Mouse (Mus musculus): ENCODE data around the gene Gm26992. TPM values are rescaled to one million over a fixed set of nuclear protein-coding genes. Genes with fewer than 3 reads are reported as not detected.
"Not testable (repeated sequence)": the region's sequence is repeated elsewhere in the genome, so short reads cannot be mapped to it uniquely, and the experiment has no call there.

The Gm26992 gene
- not detected in 2 replicates for total RNA-seq (2014; fragmentation: Nextera tagmentation)
- not detected in 2 replicates for total RNA-seq (2017)

GRCm38 (mm10) chrX:103421710-103422109 is at the start of gene Gm26992:
Gene Gm26992 (plus strand): TSS chrX:103422010.
- ATAC-seq (replicated peaks; ENCODE audit: poor library complexity, severe bottlenecking): no peak

- ATAC-seq (replicated peaks; ENCODE audit: poor library complexity, severe bottlenecking): no peak
These were observed 47.6 kb upstream of the Gm26992 start for GRCm38 (mm10) chrX:103374250-103374649.

GRCm38 (mm10) chrX:103384528-103384927 is 37.3 kb upstream of the Gm26992 start:
- no peak for ATAC-seq (replicated peaks; ENCODE audit: poor library complexity, severe bottlenecking)

GRCm38 (mm10) chrX:103388131-103388530 is 33.7 kb upstream of the Gm26992 start:
- no peak for ATAC-seq (replicated peaks; ENCODE audit: poor library complexity, severe bottlenecking)

- ATAC-seq (replicated peaks; ENCODE audit: poor library complexity, severe bottlenecking): no peak
These were observed 28.0 kb upstream of the Gm26992 start for GRCm38 (mm10) chrX:103393841-103394240.

- no peak for ATAC-seq (replicated peaks; ENCODE audit: poor library complexity, severe bottlenecking)
These were observed 16.8 kb upstream of the Gm26992 start for GRCm38 (mm10) chrX:103405021-103405420.

GRCm38 (mm10) chrX:103414167-103414566 is 7.6 kb upstream of the Gm26992 start, which contains the start of gene Tsx:
Gene Tsx (plus strand): TSS chrX:103414467.
- ATAC-seq (replicated peaks; ENCODE audit: poor library complexity, severe bottlenecking): no peak

GRCm38 (mm10) chrX:103427677-103428076 is 5.9 kb downstream of the Gm26992 start:
- ATAC-seq (replicated peaks; ENCODE audit: poor library complexity, severe bottlenecking): no peak

- no peak for ATAC-seq (replicated peaks; ENCODE audit: poor library complexity, severe bottlenecking)
These were observed 10.5 kb downstream of the Gm26992 start for GRCm38 (mm10) chrX:103432293-103432692.

GRCm38 (mm10) chrX:103438023-103438422 is 16.2 kb downstream of the Gm26992 start:
- ATAC-seq (replicated peaks; ENCODE audit: poor library complexity, severe bottlenecking): no peak

GRCm38 (mm10) chrX:103440803-103441202 is 19.0 kb downstream of the Gm26992 start:
- ATAC-seq (replicated peaks; ENCODE audit: poor library complexity, severe bottlenecking): no peak; the same call in 1 of the 2 replicates

- peak; percentile 69 for ATAC-seq (replicated peaks; ENCODE audit: poor library complexity, severe bottlenecking)
These were observed 21.9 kb downstream of the Gm26992 start for GRCm38 (mm10) chrX:103443755-103444154.

- ATAC-seq (replicated peaks; ENCODE audit: poor library complexity, severe bottlenecking): peak; percentile 97
These were observed 25.8 kb downstream of the Gm26992 start for GRCm38 (mm10) chrX:103447539-103448169.

GRCm38 (mm10) chrX:103448429-103448828 is 26.6 kb downstream of the Gm26992 start:
- not testable (repeated sequence) for ATAC-seq (replicated peaks; ENCODE audit: poor library complexity, severe bottlenecking)

- not testable (repeated sequence) for ATAC-seq (replicated peaks; ENCODE audit: poor library complexity, severe bottlenecking)
These were observed 27.3 kb downstream of the Gm26992 start for GRCm38 (mm10) chrX:103448943-103449722.

- no peak for ATAC-seq (replicated peaks; ENCODE audit: poor library complexity, severe bottlenecking)
These were observed 31.0 kb downstream of the Gm26992 start for GRCm38 (mm10) chrX:103452815-103453214.

- ATAC-seq (replicated peaks; ENCODE audit: poor library complexity, severe bottlenecking): 0 out of 2 replicates have a peak, but pooled peaks have one; percentile 40
These were observed 38.2 kb downstream of the Gm26992 start for GRCm38 (mm10) chrX:103460056-103460455.

- no peak for ATAC-seq (replicated peaks; ENCODE audit: poor library complexity, severe bottlenecking)
These were observed 47.2 kb downstream of the Gm26992 start for GRCm38 (mm10) chrX:103468998-103469397.

- ATAC-seq (replicated peaks; ENCODE audit: poor library complexity, severe bottlenecking): no peak
These were observed 50.5 kb downstream of the Gm26992 start for GRCm38 (mm10) chrX:103472346-103472745.

GRCm38 (mm10) chrX:103477507-103477906 is 55.7 kb downstream of the Gm26992 start:
- ATAC-seq (replicated peaks; ENCODE audit: poor library complexity, severe bottlenecking): peak; percentile 99
